Mouse (Mus musculus) adrenal gland, adult 18-20 months (tissue): ENCODE measurements around the gene Prkar2a. TPM values are rescaled to one million over a fixed set of nuclear protein-coding genes. Genes with fewer than 3 reads are reported as not detected.

ENCODE experiments used
- DNase-seq, 2 experiments: peaks; one replicate each; pipeline ENCODE4 v3.0.0; 2021 to 2022; ENCODE audit warnings: low spot score in 2 of 2
- microRNA-seq, 2 experiments: library from miRNA; unstranded; fragments of <30 nt; microRNA quantifications; one replicate each; pipeline ENCODE4 v1.2.0; 2021; ENCODE audit warnings: borderline number of aligned reads in 2 of 2
- total RNA-seq, 2 experiments: library from RNA; stranded (reverse); gene quantifications; 1 replicate in 1 of 2; 2 replicates in 1 of 2; pipeline ENCODE4 v1.2.3; 2021

Gene Prkar2a
- total RNA-seq, 2 experiments from 2014 or later = 33.1 to 43.5 TPM

DNA sequence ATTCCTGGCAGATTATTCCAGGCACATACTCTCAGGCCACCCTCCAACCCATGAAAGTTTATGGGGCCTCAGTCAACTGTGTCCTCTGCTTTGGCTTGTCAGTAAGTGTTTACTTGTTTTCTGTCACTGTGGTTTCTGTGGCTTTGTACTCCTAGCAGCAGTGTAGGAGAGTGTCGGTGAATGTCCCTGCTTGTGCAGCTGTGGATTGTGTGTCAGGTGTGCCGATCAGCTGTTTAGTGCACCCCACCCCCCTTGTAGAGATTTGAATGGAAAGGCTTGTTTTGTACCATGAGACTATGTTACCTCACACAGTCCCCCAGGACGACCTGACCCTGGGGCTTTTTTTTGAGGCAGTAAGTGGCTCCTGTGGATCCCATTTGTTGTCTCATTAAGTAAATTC is 103.6 kb downstream of the Prkar2a start:
- no peak for DNase-seq

DNA sequence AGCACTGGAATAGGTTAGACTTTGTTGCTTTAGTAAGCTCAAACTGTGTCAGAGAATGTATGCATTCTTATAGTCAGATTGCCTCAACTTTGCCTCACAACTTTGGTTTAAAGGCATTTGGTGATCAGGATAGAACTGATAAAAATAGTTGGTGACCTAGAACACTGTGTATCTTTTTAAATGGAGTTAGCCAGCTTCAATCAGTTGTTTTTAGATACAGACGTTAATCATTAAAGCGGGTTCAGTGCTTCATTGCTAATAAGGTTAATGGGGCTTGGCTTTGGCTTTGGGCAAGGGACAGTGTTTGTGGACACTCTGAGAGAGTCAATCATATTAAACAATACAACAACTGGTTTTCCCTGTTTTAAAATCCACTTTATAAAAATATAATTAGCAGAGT is 106.2 kb downstream of the Prkar2a start:
- DNase-seq = no peak

DNA sequence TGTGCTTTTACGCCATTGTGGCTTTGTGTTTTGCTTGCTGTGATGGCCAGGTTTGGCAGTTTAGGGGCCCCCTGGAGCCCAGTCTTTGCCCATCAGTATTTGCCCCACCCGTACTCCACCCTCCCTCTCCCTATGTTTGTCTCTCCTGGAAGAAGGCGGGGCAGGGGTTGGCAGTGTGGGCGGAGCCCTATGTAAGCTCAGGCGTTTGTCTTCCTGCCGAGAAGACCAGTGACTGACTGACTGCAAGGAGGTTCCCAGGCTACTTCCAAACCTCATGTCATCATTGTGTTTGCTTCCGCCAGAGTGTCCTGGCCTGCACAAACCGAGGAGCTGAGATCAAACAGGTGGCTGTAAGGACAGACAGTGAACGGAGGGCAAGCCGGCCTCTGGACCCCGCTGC is 106.6 kb downstream of the Prkar2a start:
- DNase-seq = peak; percentile 46 to 48

DNA sequence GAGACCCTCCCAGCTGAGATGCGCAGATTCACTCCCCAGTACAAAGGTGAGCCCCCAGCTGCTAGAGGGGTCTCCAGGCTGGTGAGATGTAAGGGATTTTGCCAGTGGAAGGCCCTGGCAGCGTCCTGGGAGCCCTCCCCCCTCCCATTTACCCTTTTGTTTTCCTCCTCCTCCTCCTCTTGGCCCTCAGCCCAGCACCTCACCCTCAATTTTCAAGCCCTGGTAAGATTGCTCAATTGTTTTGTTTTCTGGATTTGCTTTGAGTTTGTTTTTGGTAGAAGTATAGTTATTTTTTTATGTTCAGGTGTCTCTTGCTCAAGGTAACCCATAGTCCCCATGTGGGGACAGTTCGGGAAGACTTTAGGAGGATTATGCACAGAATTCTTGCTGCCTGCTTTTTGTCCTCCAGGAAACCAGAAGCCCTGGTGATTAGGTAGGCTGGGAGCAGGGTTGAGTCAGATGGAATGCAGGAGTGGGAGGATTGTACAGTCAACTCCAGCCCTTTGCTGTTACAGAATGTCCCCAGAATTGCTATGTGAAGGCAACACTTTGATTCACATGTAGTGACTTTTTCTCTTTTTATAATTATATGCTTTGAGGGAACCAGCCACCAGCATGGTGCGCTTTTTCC is 107.4 kb downstream of the Prkar2a start:
- peak in 1 of 2 experiments; percentile 35 for DNase-seq

DNA sequence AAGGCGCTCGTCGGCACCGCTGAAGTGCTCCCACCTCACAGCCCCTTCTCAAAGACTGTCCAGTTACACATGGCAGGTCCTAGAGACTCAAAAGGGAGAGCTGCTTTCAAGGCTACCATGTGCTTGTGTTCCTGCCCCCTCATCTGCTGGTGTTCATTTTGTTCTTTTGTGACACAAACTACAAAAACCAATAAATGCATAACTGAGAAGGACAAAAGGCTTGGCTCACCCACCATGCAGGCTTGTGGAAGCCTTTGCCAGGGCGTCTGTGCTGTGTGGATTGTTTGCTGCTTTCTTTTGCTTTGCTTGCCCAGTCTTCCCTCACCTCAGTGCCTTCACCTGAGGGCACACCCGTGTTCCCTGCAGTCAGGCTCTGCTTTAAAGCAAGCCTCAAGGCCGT is 108.4 kb downstream of the Prkar2a start:
- no peak for DNase-seq

DNA sequence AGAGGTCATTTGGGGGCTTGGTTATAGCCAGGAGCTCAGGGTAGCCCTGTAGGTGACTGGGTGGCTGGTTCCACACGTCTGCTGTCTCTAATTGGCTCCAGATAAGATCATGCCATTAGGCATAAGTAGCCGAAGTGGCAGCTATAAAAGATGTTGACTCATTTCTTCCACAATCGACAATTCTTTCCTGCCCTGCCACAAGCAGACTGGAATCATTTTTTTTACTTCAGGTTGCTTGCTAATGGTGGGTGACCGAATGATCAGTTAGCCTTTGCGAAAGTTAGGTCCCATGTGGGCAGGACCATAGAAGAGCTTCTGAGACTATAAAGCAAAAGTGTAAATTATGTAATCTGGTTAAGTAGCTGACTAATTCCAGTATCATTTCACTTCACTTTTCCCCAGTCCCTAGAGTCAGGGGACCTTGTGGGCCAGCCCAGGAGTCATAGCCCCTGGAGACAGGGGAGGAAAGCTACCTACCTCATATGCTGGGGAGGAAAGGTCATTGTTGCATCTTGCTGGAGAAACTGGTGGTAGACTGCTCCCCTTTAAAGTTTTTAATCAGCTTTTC is 109.5 kb downstream of the Prkar2a start:
- no peak for DNase-seq

DNA sequence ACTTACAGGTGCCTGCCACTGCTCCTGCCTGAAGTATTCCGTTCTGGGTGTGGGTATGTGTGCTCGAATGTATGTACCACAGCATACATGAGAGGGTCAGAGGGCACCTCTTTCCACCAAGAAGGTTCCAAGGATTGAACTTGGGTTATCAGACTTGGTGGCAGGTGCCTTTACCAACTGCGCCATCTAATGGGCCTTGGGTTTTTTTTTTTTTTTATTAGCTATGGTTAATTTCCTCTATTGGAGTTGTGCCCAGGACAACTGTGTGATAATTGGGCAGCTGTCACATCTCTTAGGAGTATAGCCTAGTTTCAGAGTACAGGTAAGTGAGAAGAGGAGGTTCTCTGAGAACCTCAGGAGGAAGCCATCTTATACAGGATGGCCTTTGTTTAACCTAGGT is 110.5 kb downstream of the Prkar2a start:
- no peak for DNase-seq

Small RNA genes within 50 kb of the gene (microRNA-seq; reads per million reads assigned to microRNA genes)
- gene Gm26298 = 0 reads per million in 2 experiments

Other genes starting within 250 kb of the Prkar2a start
- gene Ccdc71, start 228.8 kb upstream of the Prkar2a start, total RNA-seq = 10 to 100 TPM; 25.6 to 42.3 TPM
- gene Klhdc8b, start 227.7 kb upstream of the Prkar2a start, total RNA-seq = 10 to 100 TPM; 20.4 to 22.3 TPM
- gene Lamb2, start 209.6 kb upstream of the Prkar2a start, total RNA-seq = 100 to 1,000 TPM; 107 to 134 TPM
- gene Usp19, start 198.7 kb upstream of the Prkar2a start, total RNA-seq = 100 to 1,000 TPM; 172 to 248 TPM
- 100 to 1,000 TPM; 144 to 180 TPM for gene Qars, start 181.6 kb upstream of the Prkar2a start, total RNA-seq
- 100 to 1,000 TPM in 1 of 2 experiments, 10 to 100 TPM in 1; 91.5 to 107 TPM for gene Qrich1, start 172.5 kb upstream of the Prkar2a start, total RNA-seq
- gene Impdh2, start 129.0 kb upstream of the Prkar2a start, total RNA-seq = 100 to 1,000 TPM in 1 of 2 experiments, 10 to 100 TPM in 1; 99.7 to 135 TPM
- 10 to 100 TPM; 50.8 to 51.0 TPM for gene Ndufaf3, start 121.9 kb upstream of the Prkar2a start, total RNA-seq
- gene Dalrd3, start 119.4 kb upstream of the Prkar2a start, total RNA-seq = 10 to 100 TPM; 64.6 to 81.8 TPM
- 10 to 100 TPM; 93.9 to 96.2 TPM for gene Wdr6, start 110.6 kb upstream of the Prkar2a start, total RNA-seq
- 1 to 10 TPM; 6.2 to 7.9 TPM for gene P4htm, start 91.6 kb upstream of the Prkar2a start, total RNA-seq
- 10 to 100 TPM; 61.2 to 63.0 TPM for gene Arih2, start 39.9 kb upstream of the Prkar2a start, total RNA-seq
- gene Slc25a20, start 27.2 kb upstream of the Prkar2a start, total RNA-seq = 100 to 1,000 TPM; 125 to 212 TPM
- gene Ip6k2, start 94.5 kb downstream of the Prkar2a start, total RNA-seq = 100 to 1,000 TPM in 1 of 2 experiments, 10 to 100 TPM in 1; 76.8 to 101 TPM
- 10 to 100 TPM; 10.8 to 11.3 TPM for gene Nckipsd, start 119.1 kb downstream of the Prkar2a start, total RNA-seq
- 1 to 10 TPM; 3.6 to 4.1 TPM for gene Celsr3, start 137.0 kb downstream of the Prkar2a start, total RNA-seq
- gene Slc26a6, start 164.0 kb downstream of the Prkar2a start, total RNA-seq = 10 to 100 TPM in 1 of 2 experiments, 1 to 10 TPM in 1; 9.6 to 13.8 TPM
- gene Tmem89, start 225.3 kb downstream of the Prkar2a start, total RNA-seq = under 1 TPM in 1 of 2 experiments, not detected in 1; 0.32 TPM
- 1,000 to 10,000 TPM in 1 of 2 experiments, 100 to 1,000 TPM in 1; 638 to 1,072 TPM for gene Uqcrc1, start 247.3 kb downstream of the Prkar2a start, total RNA-seq